Mouse (Mus musculus) kidney, adult 2 months (tissue): ENCODE measurements around the gene Setd2. TPM values are rescaled to one million over a fixed set of nuclear protein-coding genes. Genes with fewer than 3 reads are reported as not detected.

Source experiments
- DNase-seq: peaks from one replicate; pipeline ENCODE4 v3.0.0; 2021
- H3K27ac ChIP-seq: fragments of 200-500 bp; 2 replicates; pipeline ENCODE4 v1.5.1; 2012; ENCODE audit warnings: low read depth, low read length, control low read depth, inconsistent platforms; ENCODE audit not compliant: insufficient read depth
- H3K27me3 ChIP-seq: fragments of 200-500 bp; replicated peaks from 2 replicates; pipeline ENCODE4 v1.6.1; 2012; ENCODE audit warnings: mild to moderate bottlenecking, moderate library complexity, low read length, inconsistent platforms; ENCODE audit not compliant: control insufficient read depth, insufficient read depth
- H3K36me3 ChIP-seq: fragments of 200-500 bp; 2 replicates; pipeline ENCODE4 v1.6.1; 2012; ENCODE audit warnings: mild to moderate bottlenecking, moderate library complexity, low read length, inconsistent platforms; ENCODE audit not compliant: control insufficient read depth, insufficient read depth
- H3K4me1 ChIP-seq: fragments of 200-500 bp; 2 replicates; pipeline ENCODE4 v1.6.1; 2011; ENCODE audit warnings: low read length; ENCODE audit not compliant: control insufficient read depth, insufficient read depth
- H3K4me3 ChIP-seq: fragments of 200-500 bp; 2 replicates; pipeline ENCODE4 v1.5.1; 2011; ENCODE audit warnings: mild to moderate bottlenecking, low read depth, low read length, control low read depth; ENCODE audit not compliant: insufficient read depth
- CTCF ChIP-seq: fragments of 200-500 bp; conservative IDR thresholded peaks from 2 replicates; pipeline ENCODE4 v1.5.1; 2011; ENCODE audit warnings: low read depth, mild to moderate bottlenecking, control low read depth, low read length, moderate library complexity, mixed read lengths; ENCODE audit not compliant: insufficient read depth, insufficient read length
- POLR2A ChIP-seq: fragments of 200-500 bp; IDR thresholded peaks from one replicate; pipeline ENCODE4 v1.6.1; 2011; ENCODE audit warnings: low read depth, low read length, control low read depth
- WGBS: fragments of 180-500 bp; shearing (Covaris S2); methylation state at CpG from one replicate; pipeline ENCODE4 v1.1.7; 2018; 5-methylcytosine and 5-hydroxymethylcytosine counted together
- polyA plus RNA-seq: library from polyadenylated mRNA; depleted of rRNA; stranded (reverse); fragments of >200 nt; gene quantifications from 2 replicates; pipeline ENCODE4 v1.2.3, GENCODE M21; 2012; rRNA removed

Setd2 gene
- polyA plus RNA-seq = 35.1 and 37.6 TPM in 2 replicates

DNA sequence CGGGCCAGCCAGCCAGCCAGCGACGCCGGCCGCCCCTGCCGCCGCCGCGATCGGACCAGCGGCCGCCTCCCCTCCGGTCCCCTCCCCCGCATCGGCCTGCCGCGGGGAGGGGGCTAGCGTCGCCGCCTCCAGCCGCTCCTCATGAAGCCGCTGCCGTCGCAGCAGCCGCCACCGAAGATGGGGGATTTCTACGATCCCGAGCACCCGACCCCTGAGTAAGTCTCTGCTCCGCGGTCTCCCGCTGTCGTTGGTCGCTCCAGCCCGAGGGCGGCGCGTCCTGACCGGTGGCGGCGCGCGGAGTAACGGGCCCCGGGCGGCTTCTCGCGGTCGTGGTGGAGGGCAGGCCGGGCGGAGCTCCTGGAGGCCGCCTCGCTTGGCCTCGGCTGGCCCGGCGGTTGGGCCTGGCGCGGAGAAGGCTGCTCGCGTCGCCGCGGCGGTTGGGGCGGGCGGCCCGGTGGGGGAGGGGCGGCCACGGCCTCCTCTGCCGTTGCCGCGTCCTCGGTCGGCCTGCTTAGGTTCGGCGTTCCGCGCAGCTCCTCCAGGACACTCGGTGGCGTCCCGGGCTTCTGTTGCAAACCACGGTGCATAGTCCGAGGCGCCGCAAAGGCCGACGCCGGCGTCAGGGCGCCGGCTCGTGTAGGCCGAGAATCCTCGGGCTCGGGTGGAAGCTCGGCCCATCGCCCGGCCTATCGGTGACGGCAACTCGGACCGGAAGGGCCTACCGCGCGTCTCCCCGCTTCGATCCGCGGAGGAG is at the start of gene Setd2:
TSS of gene Setd2 (plus strand) at position 60 of the 754 bp plus-strand sequence.
- Histone ChIP-seq H3K27ac (peak within 1 kb of the TSS; percentile 88), H3K4me3 (peak within 1 kb of the TSS; percentile 97), H3K36me3 (no peaks in the 10 kb centered on the region), H3K4me1 (peaks cover 24% of the 10 kb centered on the region), H3K27me3 (no peaks in the 10 kb centered on the region)
- TF ChIP-seq POLR2A = no peak
- no peak for TF ChIP-seq CTCF
- peak; percentile 76 for DNase-seq
- under 1% methylated on average over 104 of the region's 109 CpGs for WGBS

DNA sequence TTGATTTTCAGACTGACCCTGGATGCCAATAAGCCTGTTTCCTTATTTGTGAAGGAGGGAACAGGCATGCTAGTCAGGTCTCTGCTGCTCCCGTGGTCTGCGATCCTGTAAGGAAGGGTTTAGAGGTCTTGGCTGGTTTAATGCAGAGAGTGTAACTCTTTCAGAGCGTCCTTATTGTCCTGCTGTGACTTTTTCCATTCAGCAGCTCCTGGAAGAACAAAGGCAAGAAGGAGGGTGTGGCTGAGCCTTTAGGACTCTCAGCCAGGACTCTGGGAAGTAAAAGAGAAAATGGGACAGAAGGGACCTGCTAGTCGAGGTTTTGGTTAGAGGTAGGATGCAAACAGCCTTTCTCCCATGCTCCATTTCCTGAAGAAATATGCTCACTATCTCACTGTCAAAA is 43.6 kb upstream of the Setd2 start:
- 57% methylated on average over 4 of the region's 4 CpGs for WGBS
- DNase-seq = no peak
- TF ChIP-seq CTCF (no peak), POLR2A (no peak)
- H3K27me3 ChIP-seq = no peaks in the 10 kb centered on the region
- H3K4me3 ChIP-seq = no peak overlapping the region
- no peaks in the 10 kb centered on the region for H3K4me1 ChIP-seq
- no peak overlapping the region for H3K27ac ChIP-seq
- no peaks in the 10 kb centered on the region for H3K36me3 ChIP-seq

DNA sequence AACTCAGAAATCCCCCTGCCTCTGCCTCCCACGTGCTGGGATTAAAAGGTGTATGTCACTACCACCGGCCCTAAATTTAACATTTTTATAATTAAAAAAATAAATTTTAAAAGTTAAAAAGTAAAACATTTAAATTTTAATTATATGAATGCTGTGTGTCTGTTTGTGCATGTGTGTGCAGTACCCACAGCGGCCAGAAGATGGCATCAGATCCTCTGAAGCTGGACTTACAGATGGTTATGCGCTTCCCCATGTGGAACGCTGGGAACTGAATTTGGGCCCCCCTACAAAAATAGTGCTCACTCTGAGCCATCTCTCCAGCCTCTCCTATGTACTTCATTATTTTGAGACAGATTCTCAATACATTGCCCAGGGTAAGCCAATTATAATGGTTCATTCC is 41.5 kb upstream of the Setd2 start:
- TF ChIP-seq POLR2A (no peak), CTCF (peak; percentile 45)
- peak; percentile 6 for DNase-seq
- H3K4me1 ChIP-seq = no peaks in the 10 kb centered on the region
- no peaks in the 10 kb centered on the region for H3K36me3 ChIP-seq
- 67% methylated on average over 5 of the region's 5 CpGs for WGBS
- H3K4me3 ChIP-seq = no peak overlapping the region
- H3K27me3 ChIP-seq = no peaks in the 10 kb centered on the region
- H3K27ac ChIP-seq = no peak overlapping the region

DNA sequence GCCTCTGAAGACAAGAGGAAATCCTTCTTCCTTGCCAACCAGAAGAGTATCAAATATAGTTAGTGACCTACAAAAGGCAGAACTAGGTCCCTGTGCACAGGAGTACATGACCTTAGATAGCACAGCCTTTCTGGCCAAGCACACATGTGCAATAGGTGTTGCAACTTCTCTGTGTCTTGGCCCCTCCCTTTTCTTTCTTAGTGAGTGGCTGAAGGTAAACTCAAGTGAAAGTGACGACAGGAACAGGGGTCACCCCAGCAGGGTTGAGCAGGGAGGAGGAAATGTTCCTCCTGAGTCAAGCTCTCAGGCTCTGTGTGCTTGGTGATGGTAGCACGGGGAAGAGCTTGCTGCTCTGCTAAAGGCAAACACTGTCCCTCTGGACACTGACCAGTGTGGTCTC is 6.7 kb upstream of the Setd2 start:
- 43% methylated on average over 2 of the region's 2 CpGs for WGBS
- no peaks in the 10 kb centered on the region for H3K27me3 ChIP-seq
- H3K4me3 ChIP-seq = no peak overlapping the region
- no peaks in the 10 kb centered on the region; the same call in 1 of the 2 replicates for H3K4me1 ChIP-seq
- H3K27ac ChIP-seq = no peak overlapping the region
- no peaks in the 10 kb centered on the region for H3K36me3 ChIP-seq
- DNase-seq = no peak
- TF ChIP-seq POLR2A = no peak
- TF ChIP-seq CTCF = no peak

DNA sequence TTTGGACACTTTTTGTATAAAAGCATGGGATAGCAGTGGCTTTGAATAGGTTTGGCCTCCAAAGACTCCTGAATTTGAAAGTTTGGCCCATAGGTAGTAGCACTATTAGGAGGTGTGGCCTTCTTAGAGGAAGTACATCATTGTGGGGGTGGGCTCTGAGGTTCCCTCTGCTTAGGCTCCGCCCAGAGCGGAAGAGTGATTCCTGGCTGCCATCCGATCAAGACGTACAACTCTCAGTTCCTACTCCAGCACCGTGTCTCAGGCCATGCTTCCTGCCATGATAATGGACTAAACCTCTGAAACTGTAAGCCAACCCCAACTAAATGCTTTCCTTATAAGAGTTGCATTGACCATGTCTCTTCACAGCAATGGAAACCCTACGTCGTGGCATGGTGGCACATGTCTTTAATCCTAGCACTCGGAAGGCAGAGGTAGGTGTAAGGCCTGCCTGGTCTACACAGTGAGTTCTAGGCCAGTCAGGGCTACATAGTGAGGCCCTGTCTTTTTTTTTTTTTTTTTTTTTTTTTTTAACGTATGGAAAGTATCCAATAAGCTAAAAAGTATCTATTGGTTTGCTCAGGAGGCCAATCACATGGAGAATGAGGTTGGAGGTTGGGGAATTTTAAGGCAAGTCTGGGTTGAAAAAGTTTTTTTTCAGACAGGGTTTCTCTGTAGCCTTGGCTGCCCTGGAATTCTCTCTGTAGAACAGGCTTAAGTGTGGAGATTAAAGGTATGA is 3.2 kb upstream of the Setd2 start:
- no peaks in the 10 kb centered on the region for H3K27me3 ChIP-seq
- peaks cover 4% of the 10 kb centered on the region for H3K4me1 ChIP-seq
- H3K27ac ChIP-seq = no peak overlapping the region
- H3K4me3 ChIP-seq = no peak overlapping the region
- TF ChIP-seq POLR2A (no peak), CTCF (no peak)
- DNase-seq = no peak
- H3K36me3 ChIP-seq = no peaks in the 10 kb centered on the region
- 78% methylated on average over 9 of the region's 9 CpGs for WGBS

DNA sequence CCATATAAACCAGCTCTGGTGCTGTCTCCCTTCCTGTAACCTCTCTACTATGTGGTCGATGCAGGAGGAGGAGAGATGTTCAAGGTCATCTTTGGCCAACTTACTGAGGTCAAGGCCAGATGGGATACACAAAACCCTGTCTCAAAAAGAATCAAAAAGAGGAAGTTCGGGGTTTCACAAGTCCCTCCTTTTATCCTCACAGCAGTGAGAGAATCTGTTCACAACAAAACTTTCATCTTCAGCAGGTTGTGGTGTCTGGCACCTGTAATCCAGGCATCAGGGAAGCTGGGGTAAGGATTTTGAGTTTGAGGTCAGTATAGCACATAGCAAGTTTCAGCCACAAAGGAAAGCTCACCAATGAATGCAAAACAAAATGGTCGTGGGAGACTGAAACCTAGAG is 1.7 kb upstream of the Setd2 start:
- H3K27ac ChIP-seq = no peak overlapping the region
- peak; percentile 3 for DNase-seq
- no peaks in the 10 kb centered on the region for H3K27me3 ChIP-seq
- H3K4me3 ChIP-seq = no peak overlapping the region
- peaks cover 13% of the 10 kb centered on the region for H3K4me1 ChIP-seq
- no peaks in the 10 kb centered on the region for H3K36me3 ChIP-seq
- WGBS = 78% methylated on average over 3 of the region's 3 CpGs
- no peak for TF ChIP-seq POLR2A
- TF ChIP-seq CTCF = no peak

DNA sequence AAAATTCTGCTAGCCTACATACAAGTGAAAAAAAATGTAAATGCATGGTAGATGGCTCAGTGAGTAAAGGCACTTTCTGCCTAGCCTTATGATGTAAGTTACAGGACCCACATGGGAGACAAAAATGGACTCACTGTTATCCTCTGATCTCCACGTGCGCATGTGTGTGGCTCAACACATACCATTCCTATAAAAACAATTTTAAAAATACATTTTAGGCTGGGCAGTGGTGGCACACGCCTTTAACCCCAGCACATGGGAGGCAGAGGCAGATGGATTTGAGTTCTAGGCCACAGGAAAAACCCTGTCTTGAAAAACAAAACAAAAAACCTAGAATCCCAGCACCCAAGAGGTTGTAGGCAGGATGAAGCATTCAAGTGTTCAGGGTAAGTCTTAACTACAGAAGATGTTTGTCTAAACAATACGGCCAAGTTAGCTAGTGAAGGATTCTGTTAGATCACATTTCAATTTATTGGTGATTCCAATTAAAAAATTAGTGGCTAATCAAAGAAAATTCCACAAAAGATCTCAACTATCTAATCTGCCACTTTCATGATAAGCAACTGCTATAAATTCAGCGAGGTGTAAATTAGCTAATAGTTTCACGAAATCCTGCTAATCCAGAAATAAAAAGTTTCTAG is 1.1 kb upstream of the Setd2 start:
- Histone ChIP-seq H3K27ac (no peak overlapping the region), H3K27me3 (no peaks in the 10 kb centered on the region), H3K4me1 (peaks cover 15% of the 10 kb centered on the region), H3K36me3 (no peaks in the 10 kb centered on the region), H3K4me3 (no peak overlapping the region)
- WGBS = 36% methylated on average over 6 of the region's 6 CpGs
- no peak for DNase-seq
- TF ChIP-seq CTCF (no peak), POLR2A (no peak)
